Mouse (Mus musculus): Measurements from ENCODE around the gene Cdk10. TPM values are rescaled to one million over a fixed set of nuclear protein-coding genes. Genes with fewer than 3 reads are reported as not detected.

Cdk10 gene
- total RNA-seq, 2 experiments from 2014 or later: 26.7 to 27.4 TPM

- DNase-seq (ENCODE audit: low spot score in 2 of 2): no peak
These were observed 43.4 kb downstream of the Cdk10 start for GRCm38 (mm10) chr8:123267926-123268656.

GRCm38 (mm10) chr8:123271147-123271546 lies 46.5 kb downstream of the Cdk10 start:
- DNase-seq (ENCODE audit: low spot score in 2 of 2): peak in 1 of 2 experiments; percentile 45

GRCm38 (mm10) chr8:123271901-123272300 lies 47.3 kb downstream of the Cdk10 start:
- no peak for DNase-seq (ENCODE audit: low spot score in 2 of 2)

- no peak for DNase-seq (ENCODE audit: low spot score in 2 of 2)
These were observed 49.8 kb downstream of the Cdk10 start for GRCm38 (mm10) chr8:123274447-123274846.

- no peak for DNase-seq (ENCODE audit: low spot score in 2 of 2)
These were observed 50.5 kb downstream of the Cdk10 start for GRCm38 (mm10) chr8:123275096-123275495.

- no peak for DNase-seq (ENCODE audit: low spot score in 2 of 2)
These were observed 53.8 kb downstream of the Cdk10 start for GRCm38 (mm10) chr8:123278445-123278844.

GRCm38 (mm10) chr8:123279828-123280227 lies 55.2 kb downstream of the Cdk10 start:
- no peak for DNase-seq (ENCODE audit: low spot score in 2 of 2)

- DNase-seq (ENCODE audit: low spot score in 2 of 2): no peak
These were observed 55.9 kb downstream of the Cdk10 start for GRCm38 (mm10) chr8:123280302-123281094.

Other genes starting within 250 kb of the Cdk10 start
- 10 to 100 TPM; 81.1 to 92.9 TPM for gene Ankrd11, start 182.6 kb upstream of the Cdk10 start, total RNA-seq (2021)
- gene Spg7, start 161.9 kb upstream of the Cdk10 start, total RNA-seq (2021): 10 to 100 TPM; 61.0 to 63.2 TPM
- 100 to 1,000 TPM; 798 to 871 TPM for gene Rpl13, start 122.5 kb upstream of the Cdk10 start, total RNA-seq (2021)
- 1 to 10 TPM in 1 of 2 experiments, under 1 TPM in 1; 0.80 to 2.4 TPM for gene Cpne7, start 107.5 kb upstream of the Cdk10 start, total RNA-seq (2021)
- 10 to 100 TPM; 10.2 to 10.8 TPM for gene Sult5a1, start 66.5 kb upstream of the Cdk10 start, total RNA-seq (2021)
- 1 to 10 TPM; 4.7 to 9.6 TPM for gene Dpep1, start 38.6 kb upstream of the Cdk10 start, total RNA-seq (2021)
- gene Chmp1a, start 12.1 kb upstream of the Cdk10 start, total RNA-seq (2021): 10 to 100 TPM; 48.1 to 68.1 TPM
- 1 to 10 TPM; 1.2 TPM for gene Spata33, start 12.0 kb upstream of the Cdk10 start, total RNA-seq (2021)
- gene Spata2l, start 11.4 kb downstream of the Cdk10 start, total RNA-seq (2021): 1 to 10 TPM; 2.3 to 2.4 TPM
- gene Zfp276, start 29.4 kb downstream of the Cdk10 start, total RNA-seq (2021): 10 to 100 TPM; 14.9 to 17.5 TPM
- gene Vps9d1, start 29.5 kb downstream of the Cdk10 start, total RNA-seq (2021): 10 to 100 TPM; 18.6 to 19.6 TPM
- 10 to 100 TPM in 1 of 2 experiments, 1 to 10 TPM in 1; 9.5 to 12.1 TPM for gene Fanca, start 93.7 kb downstream of the Cdk10 start, total RNA-seq (2021)
- 1 to 10 TPM in 1 of 2 experiments, under 1 TPM in 1; 0.70 to 1.3 TPM for gene Spire2, start 107.9 kb downstream of the Cdk10 start, total RNA-seq (2021)
- gene Tcf25, start 148.9 kb downstream of the Cdk10 start, total RNA-seq (2021): 100 to 1,000 TPM; 174 to 177 TPM
- not detected for gene Mc1r, start 182.3 kb downstream of the Cdk10 start, total RNA-seq (2021)
- under 1 TPM; 0.61 to 0.96 TPM for gene Tubb3, start 186.6 kb downstream of the Cdk10 start, total RNA-seq (2021)
- gene Def8, start 198.7 kb downstream of the Cdk10 start, total RNA-seq (2021): 10 to 100 TPM; 32.2 to 37.3 TPM